Mouse (Mus musculus): Measurements from ENCODE around the gene B130006D01Rik. TPM values are rescaled to one million over a fixed set of nuclear protein-coding genes. Genes with fewer than 3 reads are reported as not detected.

Gene B130006D01Rik
- total and polyA plus RNA-seq, 2 experiments from 2014 or later, result 0.23 to 0.57 TPM

DNA sequence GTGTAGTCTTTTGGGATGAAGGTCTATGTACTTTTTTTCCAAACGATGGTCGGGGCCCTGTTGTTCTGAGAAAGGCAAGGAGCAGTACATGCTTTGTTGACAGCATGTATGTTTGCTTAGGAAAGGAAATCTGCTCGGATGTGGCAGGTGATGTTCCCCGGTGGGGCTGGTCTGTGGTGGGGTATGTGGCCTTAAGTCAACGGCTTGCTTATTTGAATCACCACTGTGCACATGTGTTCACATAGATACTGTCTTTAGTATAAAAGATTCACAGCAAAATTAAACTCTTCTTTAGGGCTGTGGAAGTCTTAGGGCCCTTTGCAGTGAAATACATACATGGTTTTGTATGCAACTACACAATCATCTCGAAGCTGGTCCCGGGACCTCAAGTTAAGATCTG is 9.0 kb upstream of the B130006D01Rik start:
- H3K4me2 ChIP-seq (ENCODE audit: low read depth, low read length), result peak overlapping the region; percentile 74
- H3K9ac ChIP-seq (replicated peaks; ENCODE audit: low read depth, low read length), result peak overlapping the region; percentile 99
- no peak for TF ChIP-seq CTCF (IDR thresholded peaks at IDR 0.05; ENCODE audit: low read depth)
- TF ChIP-seq EP300 (IDR thresholded peaks at IDR 0.05; ENCODE audit: low read depth), result no peak
- peaks cover 15% of the 10 kb centered on the region for H3K4me1 ChIP-seq (ENCODE audit: control insufficient read depth, insufficient read depth)
- H3K4me3 ChIP-seq (ENCODE audit: low read depth, low read length), result peak overlapping the region; percentile 90
- DNase-seq (ENCODE audit: low spot score), result no peak
- no peaks in the 10 kb centered on the region for H3K9me3 ChIP-seq (replicated peaks; ENCODE audit: control insufficient read depth, low read length)
- H3K27me3 ChIP-seq (ENCODE audit: control insufficient read depth, insufficient read depth, low read length), result no peaks in the 10 kb centered on the region
- no peak overlapping the region for H3K27ac ChIP-seq (ENCODE audit: low read depth)
- no peak for ATAC-seq (ENCODE audit: insufficient read depth, low read depth)
- WGBS, result 34% methylated on average over 7 of the region's 7 CpGs
- no peaks in the 10 kb centered on the region for H3K36me3 ChIP-seq (replicated peaks; ENCODE audit: control insufficient read depth, insufficient read depth, low read length)

DNA sequence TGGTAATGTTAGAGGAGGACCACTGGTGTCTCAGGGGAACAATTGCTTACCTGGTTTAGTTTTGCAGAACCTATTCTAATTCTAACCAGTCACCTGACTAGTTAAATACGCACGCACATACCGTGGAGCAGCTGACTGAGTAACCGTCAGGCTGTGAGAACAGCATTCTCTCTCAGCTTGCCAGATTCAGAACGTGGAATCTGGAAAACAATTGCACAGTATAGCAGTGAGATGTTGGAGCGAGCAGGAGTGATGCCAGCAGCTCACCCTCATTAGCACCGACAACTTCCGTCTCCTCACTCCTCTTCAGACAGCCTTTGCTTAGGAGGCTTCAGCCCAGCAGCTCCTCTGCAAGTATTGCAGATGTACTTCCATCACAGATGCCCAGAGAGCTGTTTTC is 7.3 kb upstream of the B130006D01Rik start:
- H3K4me2 ChIP-seq (ENCODE audit: low read depth, low read length), result no peak overlapping the region; the same call in 1 of the 2 replicates
- no peak for TF ChIP-seq EP300 (IDR thresholded peaks at IDR 0.05; ENCODE audit: low read depth)
- no peak for TF ChIP-seq CTCF (IDR thresholded peaks at IDR 0.05; ENCODE audit: low read depth)
- H3K4me1 ChIP-seq (ENCODE audit: control insufficient read depth, insufficient read depth), result peaks cover 15% of the 10 kb centered on the region
- no peak for ATAC-seq (ENCODE audit: insufficient read depth, low read depth)
- WGBS, result 38% methylated on average over 8 of the region's 8 CpGs
- no peaks in the 10 kb centered on the region for H3K9me3 ChIP-seq (replicated peaks; ENCODE audit: control insufficient read depth, low read length)
- H3K27ac ChIP-seq (ENCODE audit: low read depth), result no peak overlapping the region
- H3K4me3 ChIP-seq (ENCODE audit: low read depth, low read length), result no peak overlapping the region
- H3K27me3 ChIP-seq (ENCODE audit: control insufficient read depth, insufficient read depth, low read length), result no peaks in the 10 kb centered on the region
- no peaks in the 10 kb centered on the region for H3K36me3 ChIP-seq (replicated peaks; ENCODE audit: control insufficient read depth, insufficient read depth, low read length)
- no peak for DNase-seq (ENCODE audit: low spot score)
- no peak overlapping the region for H3K9ac ChIP-seq (replicated peaks; ENCODE audit: low read depth, low read length)

- H3K4me2 ChIP-seq (ENCODE audit: low read depth, low read length), result no peak overlapping the region
- H3K27ac ChIP-seq (ENCODE audit: low read depth), result no peak overlapping the region
- no peak for TF ChIP-seq CTCF (IDR thresholded peaks at IDR 0.05; ENCODE audit: low read depth)
- TF ChIP-seq EP300 (IDR thresholded peaks at IDR 0.05; ENCODE audit: low read depth), result no peak
- no peaks in the 10 kb centered on the region for H3K36me3 ChIP-seq (replicated peaks; ENCODE audit: control insufficient read depth, insufficient read depth, low read length)
- DNase-seq (ENCODE audit: low spot score), result no peak
- no peak overlapping the region for H3K4me3 ChIP-seq (ENCODE audit: low read depth, low read length)
- no peaks in the 10 kb centered on the region for H3K9me3 ChIP-seq (replicated peaks; ENCODE audit: control insufficient read depth, low read length)
- no peaks in the 10 kb centered on the region for H3K27me3 ChIP-seq (ENCODE audit: control insufficient read depth, insufficient read depth, low read length)
- 68% methylated on average over 3 of the region's 3 CpGs for WGBS
- peaks cover 7% of the 10 kb centered on the region for H3K4me1 ChIP-seq (ENCODE audit: control insufficient read depth, insufficient read depth)
- no peak overlapping the region for H3K9ac ChIP-seq (replicated peaks; ENCODE audit: low read depth, low read length)
- no peak for ATAC-seq (ENCODE audit: insufficient read depth, low read depth)
These were observed 4.0 kb upstream of the B130006D01Rik start for GRCm38 (mm10) chr11:95719356-95719755.

GRCm38 (mm10) chr11:95724466-95724865 is 1.1 kb downstream of the B130006D01Rik start:
- Histone ChIP-seq H3K27me3 (ENCODE audit: control insufficient read depth, insufficient read depth, low read length) (no peaks in the 10 kb centered on the region), H3K9me3 (replicated peaks; ENCODE audit: control insufficient read depth, low read length) (no peaks in the 10 kb centered on the region), H3K9ac (replicated peaks; ENCODE audit: low read depth, low read length) (no peak overlapping the region), H3K27ac (ENCODE audit: low read depth) (no peak overlapping the region), H3K4me3 (ENCODE audit: low read depth, low read length) (no peak overlapping the region), H3K4me1 (ENCODE audit: control insufficient read depth, insufficient read depth) (no peaks in the 10 kb centered on the region), H3K4me2 (ENCODE audit: low read depth, low read length) (no peak overlapping the region), H3K36me3 (replicated peaks; ENCODE audit: control insufficient read depth, insufficient read depth, low read length) (no peaks in the 10 kb centered on the region)
- ATAC-seq (ENCODE audit: insufficient read depth, low read depth) (no peak), DNase-seq (ENCODE audit: low spot score) (no peak)
- TF ChIP-seq CTCF (IDR thresholded peaks at IDR 0.05; ENCODE audit: low read depth), result no peak
- TF ChIP-seq EP300 (IDR thresholded peaks at IDR 0.05; ENCODE audit: low read depth), result no peak
- 93% methylated on average over 4 of the region's 4 CpGs for WGBS

GRCm38 (mm10) chr11:95726156-95726555 is 2.8 kb downstream of the B130006D01Rik start:
- no peak for TF ChIP-seq EP300 (IDR thresholded peaks at IDR 0.05; ENCODE audit: low read depth)
- no peak for TF ChIP-seq CTCF (IDR thresholded peaks at IDR 0.05; ENCODE audit: low read depth)
- Histone ChIP-seq H3K27me3 (ENCODE audit: control insufficient read depth, insufficient read depth, low read length) (no peaks in the 10 kb centered on the region), H3K4me1 (ENCODE audit: control insufficient read depth, insufficient read depth) (no peaks in the 10 kb centered on the region), H3K36me3 (replicated peaks; ENCODE audit: control insufficient read depth, insufficient read depth, low read length) (no peaks in the 10 kb centered on the region), H3K27ac (ENCODE audit: low read depth) (no peak overlapping the region), H3K4me2 (ENCODE audit: low read depth, low read length) (no peak overlapping the region), H3K9ac (replicated peaks; ENCODE audit: low read depth, low read length) (no peak overlapping the region), H3K9me3 (replicated peaks; ENCODE audit: control insufficient read depth, low read length) (no peaks in the 10 kb centered on the region), H3K4me3 (ENCODE audit: low read depth, low read length) (no peak overlapping the region)
- DNase-seq (ENCODE audit: low spot score) (no peak), ATAC-seq (ENCODE audit: insufficient read depth, low read depth) (no peak)
- 72% methylated on average over 4 of the region's 4 CpGs for WGBS

DNA sequence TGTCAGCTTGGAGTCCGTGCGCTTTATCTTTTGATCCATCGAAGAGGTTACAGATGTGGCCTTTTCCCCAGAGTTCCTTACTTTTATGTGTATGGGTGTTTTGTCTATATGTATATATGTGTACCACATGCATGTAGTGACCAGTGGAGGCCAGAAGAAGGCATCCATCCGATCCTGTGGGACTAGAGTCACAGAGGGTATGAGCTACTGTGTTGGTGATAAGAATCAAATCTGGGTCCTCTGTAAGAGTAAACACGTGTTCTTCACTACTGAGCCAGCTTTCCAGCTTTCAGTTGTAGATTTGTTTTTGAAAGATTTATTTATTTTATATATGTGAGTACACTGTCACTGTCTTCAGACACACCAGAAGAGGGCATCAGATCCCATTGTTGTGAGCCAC is 4.6 kb downstream of the B130006D01Rik start:
- H3K9me3 ChIP-seq (replicated peaks; ENCODE audit: control insufficient read depth, low read length), result no peaks in the 10 kb centered on the region
- no peak overlapping the region for H3K4me2 ChIP-seq (ENCODE audit: low read depth, low read length)
- H3K36me3 ChIP-seq (replicated peaks; ENCODE audit: control insufficient read depth, insufficient read depth, low read length), result no peaks in the 10 kb centered on the region
- no peak overlapping the region for H3K27ac ChIP-seq (ENCODE audit: low read depth)
- no peaks in the 10 kb centered on the region for H3K4me1 ChIP-seq (ENCODE audit: control insufficient read depth, insufficient read depth)
- TF ChIP-seq EP300 (IDR thresholded peaks at IDR 0.05; ENCODE audit: low read depth) (no peak), CTCF (IDR thresholded peaks at IDR 0.05; ENCODE audit: low read depth) (no peak)
- no peak overlapping the region for H3K9ac ChIP-seq (replicated peaks; ENCODE audit: low read depth, low read length)
- ATAC-seq (ENCODE audit: insufficient read depth, low read depth) (no peak), DNase-seq (ENCODE audit: low spot score) (no peak)
- no peaks in the 10 kb centered on the region for H3K27me3 ChIP-seq (ENCODE audit: control insufficient read depth, insufficient read depth, low read length)
- WGBS, result 87% methylated on average over 5 of the region's 5 CpGs
- H3K4me3 ChIP-seq (ENCODE audit: low read depth, low read length), result no peak overlapping the region
